Mouse (Mus musculus): ENCODE data around the gene Apobec4. TPM values are rescaled to one million over a fixed set of nuclear protein-coding genes. Genes with fewer than 3 reads are reported as not detected.

Gene Apobec4
- polyA plus RNA-seq, 1 experiment from 2014 or later: 0.27 TPM

DNA sequence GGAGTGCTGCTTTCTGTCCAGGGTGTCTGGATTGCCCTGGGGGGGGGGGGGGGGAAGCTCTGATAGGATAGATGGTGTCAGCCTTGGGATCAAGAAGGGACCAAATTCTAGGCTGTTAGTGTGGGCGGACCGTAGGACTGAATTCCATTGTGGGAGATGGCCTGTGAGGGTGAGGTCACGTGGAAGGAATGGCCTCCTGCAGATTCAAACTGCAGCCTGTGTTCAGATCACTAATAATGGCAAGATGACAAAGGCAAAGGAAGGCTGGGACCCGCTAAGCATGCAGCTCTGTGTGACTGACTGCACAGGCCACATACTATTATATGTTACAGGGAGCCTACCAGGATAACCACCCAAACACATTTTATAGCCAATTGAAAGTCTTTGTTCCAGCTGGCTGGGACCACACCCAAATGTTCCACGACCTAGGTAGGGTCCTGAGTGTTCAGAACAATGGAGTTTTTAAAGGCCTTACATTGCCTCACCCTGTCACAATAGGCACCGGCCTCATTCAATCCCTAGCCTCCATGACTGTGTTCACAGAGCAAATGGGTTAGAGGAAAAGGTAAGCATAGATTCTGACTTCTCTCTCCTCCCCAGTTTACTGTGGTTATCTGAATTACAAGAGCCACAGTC is 43.3 kb downstream of the Apobec4 start:
- Histone ChIP-seq H3K36me3 (ENCODE audit: control insufficient read depth, insufficient read depth) (no peaks in the 10 kb centered on the region), H3K27ac (ENCODE audit: low read length) (no peak overlapping the region), H3K9ac (replicated peaks; ENCODE audit: low read depth, low read length) (no peak overlapping the region), H3K9me3 (ENCODE audit: control insufficient read depth, low read length) (no peaks in the 10 kb centered on the region), H3K4me3 (replicated peaks; ENCODE audit: low read length) (no peak overlapping the region), H3K27me3 (replicated peaks; ENCODE audit: control insufficient read depth, insufficient read depth, low read length) (no peaks in the 10 kb centered on the region), H3K4me2 (ENCODE audit: low read length) (no peak overlapping the region), H3K4me1 (replicated peaks; ENCODE audit: control insufficient read depth, insufficient read depth, low read length) (peaks cover 9% of the 10 kb centered on the region; the same call in 1 of the 2 replicates)
- no peak for ATAC-seq
- WGBS: 12% methylated on average over 6 of the region's 6 CpGs

DNA sequence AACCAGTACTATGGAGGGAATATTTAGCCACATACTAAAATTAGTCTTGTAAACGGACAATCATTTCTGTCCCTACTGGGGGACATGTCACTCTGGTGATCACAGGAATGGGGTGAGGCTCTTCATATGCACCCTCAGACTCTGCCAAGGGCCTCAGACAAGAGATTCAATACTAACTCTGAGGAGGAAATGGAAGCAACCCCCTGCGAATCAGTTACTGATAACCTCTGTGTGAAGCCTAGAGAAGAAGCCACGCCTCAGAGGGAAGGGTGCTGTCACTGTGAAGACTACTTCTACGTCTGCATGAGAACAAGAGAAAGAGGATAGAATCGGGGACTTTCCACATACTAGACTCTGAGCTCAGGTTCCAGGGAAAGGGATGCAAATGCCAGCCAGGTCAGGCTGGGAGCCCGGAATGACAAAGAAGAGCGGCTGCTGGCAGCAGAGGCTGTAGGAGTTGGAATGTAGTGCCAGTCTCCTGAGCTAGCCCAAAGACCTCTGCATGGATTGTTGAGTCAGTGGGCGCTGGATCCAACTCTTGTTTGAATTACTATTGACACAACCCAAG is 45.4 kb downstream of the Apobec4 start:
- Histone ChIP-seq H3K9me3 (ENCODE audit: control insufficient read depth, low read length) (no peaks in the 10 kb centered on the region), H3K27ac (ENCODE audit: low read length) (no peak overlapping the region), H3K36me3 (ENCODE audit: control insufficient read depth, insufficient read depth) (no peaks in the 10 kb centered on the region), H3K4me2 (ENCODE audit: low read length) (no peak overlapping the region), H3K27me3 (replicated peaks; ENCODE audit: control insufficient read depth, insufficient read depth, low read length) (no peaks in the 10 kb centered on the region), H3K4me1 (replicated peaks; ENCODE audit: control insufficient read depth, insufficient read depth, low read length) (peaks cover 12% of the 10 kb centered on the region; the same call in 1 of the 2 replicates), H3K9ac (replicated peaks; ENCODE audit: low read depth, low read length) (no peak overlapping the region), H3K4me3 (replicated peaks; ENCODE audit: low read length) (no peak overlapping the region)
- 76% methylated on average over 8 of the region's 8 CpGs for WGBS
- no peak for ATAC-seq

DNA sequence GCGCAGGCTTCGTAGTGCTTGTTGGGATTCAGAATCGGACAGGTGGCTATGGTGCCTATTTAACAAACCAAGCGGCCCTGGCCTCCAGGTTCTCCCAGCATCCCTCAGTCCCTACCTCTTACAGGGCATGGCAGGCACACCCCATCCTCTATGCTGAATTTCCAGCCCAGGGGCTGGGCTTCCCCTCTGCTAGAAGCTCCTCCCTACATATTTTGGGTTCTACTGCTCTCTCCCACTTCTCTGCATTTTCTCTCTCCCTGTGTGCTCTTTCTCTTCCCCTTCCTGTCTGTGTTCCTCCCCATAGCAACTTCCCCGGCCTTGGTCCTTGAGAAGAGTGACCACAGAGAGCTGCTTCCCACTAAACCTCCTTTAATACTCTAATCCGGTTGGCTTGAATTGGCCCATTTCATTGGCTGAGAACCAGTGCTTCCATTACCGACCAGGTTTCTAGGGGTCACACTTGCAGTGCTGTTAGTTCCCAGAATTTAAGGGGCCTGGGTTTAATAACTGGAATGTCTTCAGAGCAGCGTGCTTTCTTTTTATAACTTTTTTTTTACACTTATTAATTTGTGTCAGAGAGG is 46.4 kb downstream of the Apobec4 start:
- no peak for ATAC-seq
- Histone ChIP-seq H3K4me2 (ENCODE audit: low read length) (no peak overlapping the region), H3K4me1 (replicated peaks; ENCODE audit: control insufficient read depth, insufficient read depth, low read length) (peaks cover 12% of the 10 kb centered on the region; the same call in 1 of the 2 replicates), H3K27me3 (replicated peaks; ENCODE audit: control insufficient read depth, insufficient read depth, low read length) (no peaks in the 10 kb centered on the region), H3K4me3 (replicated peaks; ENCODE audit: low read length) (no peak overlapping the region), H3K27ac (ENCODE audit: low read length) (no peak overlapping the region), H3K9me3 (ENCODE audit: control insufficient read depth, low read length) (no peaks in the 10 kb centered on the region), H3K36me3 (ENCODE audit: control insufficient read depth, insufficient read depth) (no peaks in the 10 kb centered on the region), H3K9ac (replicated peaks; ENCODE audit: low read depth, low read length) (no peak overlapping the region)
- 83% methylated on average over 8 of the region's 8 CpGs for WGBS

DNA sequence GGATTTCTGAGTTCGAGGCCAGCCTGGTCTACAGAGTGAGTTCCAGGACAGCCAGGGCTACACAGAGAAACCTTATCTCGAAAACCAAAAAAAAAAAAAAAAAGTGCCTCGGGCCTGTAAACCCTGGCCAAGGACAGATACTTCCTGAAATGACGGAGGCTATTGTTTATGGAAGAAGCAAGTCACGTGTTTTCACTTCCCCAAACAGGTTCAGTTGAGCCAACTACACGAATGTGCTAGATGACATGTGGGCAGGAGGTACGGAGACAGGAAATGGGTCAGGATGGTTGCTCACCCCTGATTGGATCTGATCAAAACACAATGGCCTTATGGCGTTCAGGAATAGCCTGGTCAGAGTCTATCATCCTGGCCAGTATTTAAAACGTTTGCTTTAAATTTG is 47.8 kb downstream of the Apobec4 start:
- Histone ChIP-seq H3K36me3 (ENCODE audit: control insufficient read depth, insufficient read depth) (no peaks in the 10 kb centered on the region), H3K9ac (replicated peaks; ENCODE audit: low read depth, low read length) (no peak overlapping the region), H3K9me3 (ENCODE audit: control insufficient read depth, low read length) (no peaks in the 10 kb centered on the region), H3K27ac (ENCODE audit: low read length) (no peak overlapping the region), H3K27me3 (replicated peaks; ENCODE audit: control insufficient read depth, insufficient read depth, low read length) (no peaks in the 10 kb centered on the region), H3K4me1 (replicated peaks; ENCODE audit: control insufficient read depth, insufficient read depth, low read length) (peaks cover 6% of the 10 kb centered on the region; the same call in 1 of the 2 replicates), H3K4me3 (replicated peaks; ENCODE audit: low read length) (no peak overlapping the region), H3K4me2 (ENCODE audit: low read length) (no peak overlapping the region)
- ATAC-seq: no peak
- 83% methylated on average over 9 of the region's 9 CpGs for WGBS

DNA sequence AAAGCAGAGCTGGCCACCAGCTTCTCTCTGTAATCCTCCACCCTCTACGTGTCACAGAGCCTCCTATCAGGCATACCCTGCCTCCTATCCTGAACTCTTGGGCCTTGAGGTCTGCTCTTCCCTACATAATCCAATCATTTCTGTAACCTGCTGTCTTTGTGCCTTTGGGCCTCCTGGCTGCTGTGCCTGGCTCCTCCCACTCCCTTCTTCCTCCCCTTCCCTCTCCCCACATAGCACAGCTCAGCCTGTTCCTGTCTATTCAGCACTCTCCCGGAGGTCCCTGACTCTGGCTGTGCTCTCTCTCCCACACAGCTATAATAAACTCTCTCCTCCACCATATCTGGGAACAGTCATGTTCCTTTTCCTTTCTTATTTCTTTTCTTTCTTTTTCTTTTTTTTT is 49.5 kb downstream of the Apobec4 start, which contains the start of gene Ncf2:
Ncf2 (plus strand) TSS at position 298 of the 400 bp plus-strand sequence.
- no peak within 1 kb of the TSS for H3K27ac ChIP-seq (ENCODE audit: low read length)
- 5% methylated on average over 2 of the region's 2 CpGs for WGBS
- no peak within 1 kb of the TSS for H3K4me3 ChIP-seq (replicated peaks; ENCODE audit: low read length)
- 0 out of 2 replicates have a peak, but pooled peaks cover 3% of the 10 kb centered on the region for H3K4me1 ChIP-seq (replicated peaks; ENCODE audit: control insufficient read depth, insufficient read depth, low read length)
- no peak within 1 kb of the TSS for H3K9ac ChIP-seq (replicated peaks; ENCODE audit: low read depth, low read length)
- H3K36me3 ChIP-seq (ENCODE audit: control insufficient read depth, insufficient read depth): no peaks in the 10 kb centered on the region
- H3K4me2 ChIP-seq (ENCODE audit: low read length): no peak within 1 kb of the TSS
- peak; percentile 84 for ATAC-seq
- H3K27me3 ChIP-seq (replicated peaks; ENCODE audit: control insufficient read depth, insufficient read depth, low read length): no peaks in the 10 kb centered on the region
- H3K9me3 ChIP-seq (ENCODE audit: control insufficient read depth, low read length): no peaks in the 10 kb centered on the region

DNA sequence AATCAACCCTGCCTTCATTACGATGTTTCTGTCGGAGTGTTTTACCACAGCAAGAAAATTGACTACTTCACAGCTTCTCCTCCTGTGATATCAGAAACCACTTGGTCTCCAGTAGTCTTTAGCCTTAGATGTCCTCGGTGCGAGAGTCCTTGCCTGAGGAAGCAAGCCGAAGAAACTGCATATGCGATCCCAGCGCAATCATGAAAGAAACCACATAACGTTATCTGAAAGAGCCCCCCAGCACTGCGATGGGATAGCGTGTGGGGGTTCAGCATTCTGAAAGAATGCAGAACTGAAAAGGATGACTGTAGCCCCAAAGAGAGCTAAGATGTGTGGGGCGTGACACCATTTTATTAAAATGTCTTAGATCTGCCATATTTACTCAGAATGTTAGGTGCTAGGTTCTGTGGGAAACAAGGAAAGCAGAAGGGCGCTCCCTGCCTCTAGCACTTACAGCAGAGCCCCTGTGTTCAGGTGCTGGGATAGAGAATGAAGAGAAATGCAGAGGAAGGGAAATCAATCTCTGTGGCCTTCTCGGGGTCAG is 50.4 kb downstream of the Apobec4 start:
- WGBS: 93% methylated on average over 13 of the region's 13 CpGs
- Histone ChIP-seq H3K27me3 (replicated peaks; ENCODE audit: control insufficient read depth, insufficient read depth, low read length) (no peaks in the 10 kb centered on the region), H3K36me3 (ENCODE audit: control insufficient read depth, insufficient read depth) (no peaks in the 10 kb centered on the region), H3K4me3 (replicated peaks; ENCODE audit: low read length) (no peak overlapping the region), H3K4me2 (ENCODE audit: low read length) (no peak overlapping the region), H3K4me1 (replicated peaks; ENCODE audit: control insufficient read depth, insufficient read depth, low read length) (0 out of 2 replicates have a peak, but pooled peaks cover 3% of the 10 kb centered on the region), H3K27ac (ENCODE audit: low read length) (no peak overlapping the region), H3K9ac (replicated peaks; ENCODE audit: low read depth, low read length) (no peak overlapping the region), H3K9me3 (ENCODE audit: control insufficient read depth, low read length) (no peaks in the 10 kb centered on the region)
- ATAC-seq: no peak

DNA sequence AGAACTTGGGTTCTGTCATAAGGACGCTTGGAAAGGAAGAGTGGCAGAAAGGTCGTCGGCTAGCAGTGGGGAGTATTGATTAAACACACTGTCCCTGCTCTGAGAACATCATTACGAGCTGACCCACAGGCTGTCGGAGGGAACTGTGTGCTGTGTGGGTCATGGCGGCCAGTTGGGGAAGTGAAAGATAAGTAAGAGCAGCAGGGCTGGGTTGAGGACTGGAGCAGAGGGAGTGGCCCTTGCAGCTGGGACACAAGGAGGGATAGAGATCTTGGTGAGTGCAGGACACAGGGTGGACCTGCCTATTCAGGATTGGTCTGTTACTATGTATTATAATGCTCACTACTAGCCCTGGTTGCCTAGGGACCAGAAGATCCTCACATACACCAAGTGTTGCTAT is 54.6 kb downstream of the Apobec4 start:
- Histone ChIP-seq H3K36me3 (ENCODE audit: control insufficient read depth, insufficient read depth) (no peaks in the 10 kb centered on the region), H3K27me3 (replicated peaks; ENCODE audit: control insufficient read depth, insufficient read depth, low read length) (no peaks in the 10 kb centered on the region), H3K4me1 (replicated peaks; ENCODE audit: control insufficient read depth, insufficient read depth, low read length) (0 out of 2 replicates have a peak, but pooled peaks cover 1% of the 10 kb centered on the region), H3K27ac (ENCODE audit: low read length) (no peak overlapping the region), H3K9me3 (ENCODE audit: control insufficient read depth, low read length) (no peaks in the 10 kb centered on the region), H3K4me3 (replicated peaks; ENCODE audit: low read length) (no peak overlapping the region), H3K9ac (replicated peaks; ENCODE audit: low read depth, low read length) (no peak overlapping the region), H3K4me2 (ENCODE audit: low read length) (no peak overlapping the region)
- 88% methylated on average over 6 of the region's 6 CpGs for WGBS
- no peak for ATAC-seq

Other genes starting within 250 kb of the Apobec4 start
- 23.6 and 25.5 TPM in 2 replicates for gene Rgl1, start 15.8 kb downstream of the Apobec4 start, polyA plus RNA-seq (2015; fragmentation: Nextera tagmentation; extraction: Ambion mirVana)
- gene Arpc5, start 16.0 kb downstream of the Apobec4 start, polyA plus RNA-seq (2015; fragmentation: Nextera tagmentation; extraction: Ambion mirVana): 415 and 448 TPM in 2 replicates
- gene Ncf2, start 49.6 kb downstream of the Apobec4 start, polyA plus RNA-seq (2015; fragmentation: Nextera tagmentation; extraction: Ambion mirVana): 2.2 and 3.1 TPM in 2 replicates
- gene Smg7, start 152.1 kb downstream of the Apobec4 start, polyA plus RNA-seq (2015; fragmentation: Nextera tagmentation; extraction: Ambion mirVana): 32.7 and 33.0 TPM in 2 replicates
- gene Nmnat2, start 204.4 kb downstream of the Apobec4 start, polyA plus RNA-seq (2015; fragmentation: Nextera tagmentation; extraction: Ambion mirVana): 77.1 and 85.6 TPM in 2 replicates